Mouse (Mus musculus): Measurements from ENCODE around the gene Nav3. TPM values are rescaled to one million over a fixed set of nuclear protein-coding genes. Genes with fewer than 3 reads are reported as not detected.

Gene Nav3
- total RNA-seq, 2 experiments from 2014 or later, result 1.8 to 2.8 TPM

DNA sequence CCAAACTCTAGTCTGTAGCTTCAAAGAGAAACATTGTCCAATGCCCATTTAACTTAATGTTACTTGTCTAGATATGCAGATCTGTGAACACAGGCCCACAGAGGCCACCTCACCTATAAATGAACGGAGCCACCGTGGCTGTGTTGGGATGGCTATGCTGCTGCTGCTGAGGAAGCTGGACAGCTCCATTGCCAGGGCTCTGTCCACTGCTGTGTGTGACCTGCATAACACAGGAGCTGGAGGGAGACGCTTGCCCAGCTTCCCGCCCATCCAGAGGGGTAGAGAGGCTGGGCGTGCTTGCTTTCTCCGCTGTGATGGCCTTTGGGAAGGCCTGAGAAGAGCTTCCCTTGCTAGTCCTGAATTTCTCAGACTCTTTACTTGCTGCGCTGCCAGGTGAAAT lies 603.6 kb downstream of the Nav3 start:
- no peak for DNase-seq (ENCODE audit: low spot score in 2 of 2)

DNA sequence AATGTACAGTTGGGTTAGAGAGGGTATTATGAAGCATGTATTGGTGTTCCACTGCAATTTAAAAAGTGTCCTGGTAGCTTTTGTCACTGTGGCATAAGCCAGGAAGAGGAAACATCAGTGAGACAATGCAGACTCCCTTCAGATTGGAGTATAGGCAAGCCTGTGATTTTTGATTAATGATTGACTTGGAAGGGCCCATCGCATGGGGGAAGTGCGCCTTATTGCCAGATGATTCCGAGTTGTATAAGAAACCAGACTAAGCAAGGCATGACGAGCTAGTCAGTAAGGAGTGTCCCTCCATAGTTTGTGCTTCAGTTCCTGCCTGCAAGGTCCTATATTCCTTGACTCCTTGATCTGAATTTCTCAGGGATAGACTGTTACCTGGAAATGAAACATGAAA lies 608.4 kb downstream of the Nav3 start:
- DNase-seq (ENCODE audit: low spot score in 2 of 2), result no peak

DNA sequence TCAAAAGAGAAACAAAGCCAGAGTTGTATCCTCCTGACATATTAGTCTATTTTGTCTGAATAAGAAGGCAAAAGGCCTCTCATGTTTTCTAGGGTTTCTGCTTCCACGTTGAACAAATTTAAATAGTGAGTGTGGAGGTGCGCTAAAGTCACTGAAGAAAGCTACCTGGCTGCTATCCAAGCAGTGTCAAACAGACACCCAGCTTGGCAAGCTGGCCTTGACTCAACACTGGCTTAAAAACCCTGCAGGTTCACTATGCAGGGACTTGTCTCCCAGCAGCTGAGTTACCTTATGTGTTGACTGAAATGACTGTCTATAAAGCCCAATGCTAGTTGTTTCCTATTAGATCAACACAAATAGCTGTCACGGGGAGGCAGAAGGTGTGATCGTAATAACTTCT lies 612.3 kb downstream of the Nav3 start:
- no peak for DNase-seq (ENCODE audit: low spot score in 2 of 2)

DNA sequence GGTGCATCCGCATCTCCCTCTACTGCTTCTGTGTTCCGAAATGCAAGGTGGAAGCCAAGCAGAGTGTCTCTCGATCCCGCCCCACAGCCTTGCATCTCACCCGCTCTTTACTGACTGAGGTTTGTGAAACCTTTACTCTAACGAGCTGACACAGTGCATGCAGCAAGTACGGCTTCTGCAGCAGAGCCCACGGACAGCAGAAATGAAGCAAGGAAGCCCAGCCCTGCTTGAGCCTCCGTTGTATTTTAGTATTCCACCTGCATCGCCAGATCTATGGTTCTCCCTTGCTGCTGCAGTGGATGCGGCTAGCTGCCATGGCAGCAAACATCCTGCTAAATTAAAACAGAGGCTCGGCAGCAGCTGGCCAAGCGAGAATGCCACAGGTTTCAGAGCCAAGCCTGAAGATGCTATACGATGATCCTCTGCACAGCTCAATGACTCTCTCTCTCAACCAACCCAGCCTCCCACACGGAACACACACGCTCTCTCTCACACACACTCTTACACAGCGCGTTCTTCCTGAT lies 623.2 kb downstream of the Nav3 start:
- DNase-seq (ENCODE audit: low spot score in 2 of 2), result no peak

DNA sequence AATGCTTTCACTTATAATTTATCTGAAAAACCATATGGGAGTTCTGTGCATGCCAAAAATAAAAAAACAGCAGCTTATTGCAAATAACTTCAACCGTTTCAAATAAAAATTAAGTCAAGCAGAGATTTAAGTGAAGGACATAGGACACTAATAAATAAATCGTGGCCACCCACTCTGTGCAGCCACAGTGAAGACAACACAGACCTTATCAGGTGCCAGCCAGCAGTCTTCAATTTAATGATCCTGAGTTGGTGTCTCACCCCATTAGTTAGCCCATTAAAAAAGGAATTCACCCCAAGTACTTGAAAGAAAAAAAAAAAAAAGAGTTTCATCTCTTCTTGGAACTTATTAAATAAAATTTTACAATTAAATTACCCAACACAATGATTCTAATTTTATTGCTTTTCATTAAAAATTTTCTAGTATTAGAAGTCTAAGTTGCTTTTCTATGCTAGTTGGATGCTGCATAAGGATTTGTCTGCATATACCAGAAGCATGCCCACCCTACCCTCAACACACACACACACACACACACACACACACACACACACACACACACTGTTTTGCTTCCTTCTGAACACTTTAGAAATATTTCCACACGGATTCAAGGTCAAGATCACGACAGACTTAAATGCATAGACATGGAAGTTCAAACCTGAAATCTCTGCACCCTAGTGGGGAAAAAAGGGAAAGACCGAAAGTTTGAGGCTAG lies 649.1 kb downstream of the Nav3 start:
- no peak for DNase-seq (ENCODE audit: low spot score in 2 of 2)

DNA sequence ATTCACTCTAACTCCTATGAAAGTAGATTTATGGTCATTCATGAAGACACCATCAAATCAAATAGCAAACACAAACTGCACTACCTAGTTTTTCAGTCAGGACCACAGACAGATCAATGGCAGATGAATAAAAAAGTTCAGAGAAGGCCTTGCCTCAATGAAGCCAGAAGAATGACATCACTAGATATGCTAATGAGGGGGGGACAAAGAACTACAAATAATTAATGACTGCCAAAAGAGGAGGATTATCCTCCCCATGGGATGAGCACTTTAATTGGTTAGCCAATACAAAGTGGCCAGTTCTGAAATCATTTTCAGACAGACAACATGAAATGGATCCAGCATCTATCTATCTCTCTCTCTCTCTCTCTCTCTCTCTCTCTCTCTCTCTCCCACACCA lies 652.6 kb downstream of the Nav3 start:
- DNase-seq (ENCODE audit: low spot score in 2 of 2), result no peak

DNA sequence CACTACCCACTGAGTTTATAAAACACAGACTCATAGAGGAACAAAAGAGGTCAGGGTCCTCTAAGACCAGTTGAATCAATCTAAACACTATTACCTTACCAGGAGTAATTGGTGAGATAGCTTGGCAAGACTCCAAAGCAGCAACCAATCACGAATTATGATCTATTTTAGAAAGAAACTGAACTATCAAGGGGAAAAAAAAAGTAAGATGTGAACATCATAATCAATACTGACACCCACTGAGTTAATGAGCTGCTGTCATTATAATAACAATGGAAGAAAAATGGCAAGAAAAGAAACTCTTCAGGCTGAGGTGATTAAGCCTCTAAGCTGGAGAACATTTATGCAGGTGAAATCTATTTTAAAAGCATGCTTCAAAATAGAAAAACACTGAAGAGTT lies 653.8 kb downstream of the Nav3 start:
- no peak for DNase-seq (ENCODE audit: low spot score in 2 of 2)

DNA sequence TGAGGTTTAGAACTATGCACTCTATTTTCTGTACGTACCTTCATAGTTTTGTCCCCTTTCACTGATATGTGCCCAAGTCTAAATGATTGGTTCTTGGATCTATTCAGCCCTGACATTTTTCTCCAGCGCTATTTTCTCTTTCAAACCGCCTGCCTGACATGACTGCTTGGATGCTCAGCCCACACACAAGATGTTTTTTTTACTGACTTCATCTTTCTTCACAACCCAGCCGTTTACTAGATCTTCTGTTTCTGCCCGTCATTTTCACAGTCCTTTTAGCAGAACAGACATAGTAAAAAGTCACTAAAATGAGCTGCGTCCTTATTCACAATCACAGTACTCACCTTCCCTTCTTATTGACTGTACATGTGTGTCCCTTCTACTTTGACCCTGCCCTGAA lies 656.8 kb downstream of the Nav3 start:
- DNase-seq (ENCODE audit: low spot score in 2 of 2), result no peak

DNA sequence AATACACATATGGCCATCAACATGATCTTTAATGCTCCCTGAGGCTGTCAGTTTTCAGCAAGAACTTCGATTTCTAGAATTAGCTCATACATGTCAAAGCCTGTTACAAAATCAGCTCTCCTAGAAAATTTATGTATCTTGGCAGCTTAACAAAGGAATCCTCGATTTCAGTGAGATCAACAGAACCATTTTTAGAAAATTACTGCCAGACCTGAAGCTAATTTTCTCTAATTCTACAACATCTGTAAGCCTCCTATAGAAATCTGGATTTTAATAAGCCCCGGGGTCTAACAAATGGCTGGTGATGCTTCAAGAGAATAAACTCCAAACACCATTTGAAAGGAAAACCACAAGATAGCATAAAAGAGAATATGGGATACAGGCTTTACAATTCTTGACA lies 659.0 kb downstream of the Nav3 start:
- no peak for DNase-seq (ENCODE audit: low spot score in 2 of 2)

DNA sequence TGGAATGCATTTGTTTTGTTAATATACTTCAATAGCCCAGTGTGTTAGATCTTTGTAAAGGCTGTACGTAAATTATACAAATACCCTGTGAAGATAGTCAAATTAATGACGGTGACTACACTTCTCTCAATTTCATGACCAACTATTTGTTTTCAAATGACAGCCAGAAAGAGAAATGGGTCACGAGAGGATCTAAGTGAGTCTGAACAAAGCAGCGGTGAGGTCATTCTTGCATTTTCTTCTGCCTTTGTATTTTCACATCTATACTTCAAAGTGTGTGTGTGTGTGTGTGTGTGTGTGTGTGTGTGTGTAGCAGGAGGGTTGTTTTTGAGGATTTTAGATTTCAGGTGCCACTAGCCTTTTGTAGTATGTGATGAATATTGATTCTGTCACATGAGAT lies 662.5 kb downstream of the Nav3 start:
- DNase-seq (ENCODE audit: low spot score in 2 of 2), result no peak

DNA sequence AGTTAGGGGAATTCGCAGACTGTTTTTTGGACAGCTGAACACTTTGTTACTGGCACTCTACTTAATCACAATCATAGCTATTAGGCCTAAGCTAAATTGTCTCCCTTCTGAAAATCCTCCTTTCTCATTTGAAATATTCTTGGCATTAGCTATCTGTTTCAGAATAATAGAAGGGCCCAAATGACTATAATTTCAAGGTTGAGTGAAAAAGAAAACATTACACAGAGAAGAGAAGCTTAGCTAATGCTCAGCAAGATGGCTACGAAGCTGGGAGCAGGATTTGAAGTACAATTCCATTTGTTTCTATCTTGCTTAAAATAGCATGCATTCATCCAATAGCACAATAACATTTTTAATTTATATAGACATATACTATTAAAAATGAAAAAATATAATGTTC lies 667.3 kb downstream of the Nav3 start:
- no peak for DNase-seq (ENCODE audit: low spot score in 2 of 2)

DNA sequence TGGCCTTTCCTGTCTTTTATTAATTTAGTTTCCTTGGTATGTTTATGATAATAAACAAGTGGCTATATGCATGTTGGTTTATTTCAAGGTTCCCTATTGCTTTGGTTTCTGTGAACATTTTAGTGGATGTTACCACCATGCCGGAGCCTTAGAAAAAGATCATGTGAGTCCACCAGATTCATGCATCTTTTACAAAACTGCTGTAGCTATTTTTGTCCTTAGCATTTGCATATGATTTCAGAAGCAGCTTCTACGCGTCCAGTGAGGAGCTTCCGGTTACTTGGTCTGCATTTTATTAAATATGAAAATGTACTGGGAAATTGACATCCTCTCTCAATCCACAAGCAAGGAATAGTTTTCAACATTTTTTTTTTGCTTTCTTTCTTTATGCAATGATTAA lies 676.9 kb downstream of the Nav3 start:
- DNase-seq (ENCODE audit: low spot score in 2 of 2), result no peak

DNA sequence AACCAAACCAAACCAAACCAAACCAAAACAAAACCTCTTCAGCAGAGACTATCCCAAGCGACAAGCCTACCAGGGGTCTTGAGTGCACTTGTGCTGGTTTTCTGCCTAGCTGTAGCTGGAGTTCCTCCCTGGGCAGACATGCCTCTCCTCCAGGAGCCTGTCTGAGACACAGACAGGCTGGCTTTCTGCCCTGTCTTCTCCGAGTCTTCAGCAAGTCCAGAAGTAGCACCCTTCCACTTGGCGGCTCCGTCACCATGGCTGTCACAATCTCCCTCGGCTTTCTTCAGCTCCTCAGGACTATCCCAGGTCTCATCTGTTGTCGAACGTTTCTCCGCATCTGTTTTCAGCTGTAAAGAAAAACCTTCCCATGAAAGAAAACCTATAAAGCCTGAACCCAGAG lies 686.9 kb downstream of the Nav3 start:
- DNase-seq (ENCODE audit: low spot score in 2 of 2), result no peak

DNA sequence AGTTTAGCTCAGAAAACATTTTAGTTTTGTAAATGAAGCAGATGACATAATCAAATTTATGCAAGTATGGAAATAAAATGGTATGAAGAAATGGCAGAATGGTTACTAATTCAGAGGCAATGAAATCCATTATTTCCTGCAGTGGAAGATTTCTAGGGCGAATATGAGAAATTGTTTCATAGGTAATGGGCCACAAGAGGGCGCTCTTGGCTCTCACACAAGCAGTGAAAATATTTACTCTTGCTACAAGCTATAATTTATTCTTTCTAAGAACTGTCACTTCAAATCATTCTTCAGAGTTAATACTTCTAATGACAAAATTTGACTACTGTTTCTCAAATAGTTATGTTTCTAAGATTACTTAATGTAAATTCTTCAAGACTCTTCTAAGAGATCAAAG lies 690.4 kb downstream of the Nav3 start:
- peak; percentile 42 to 63 for DNase-seq (ENCODE audit: low spot score in 2 of 2)

DNA sequence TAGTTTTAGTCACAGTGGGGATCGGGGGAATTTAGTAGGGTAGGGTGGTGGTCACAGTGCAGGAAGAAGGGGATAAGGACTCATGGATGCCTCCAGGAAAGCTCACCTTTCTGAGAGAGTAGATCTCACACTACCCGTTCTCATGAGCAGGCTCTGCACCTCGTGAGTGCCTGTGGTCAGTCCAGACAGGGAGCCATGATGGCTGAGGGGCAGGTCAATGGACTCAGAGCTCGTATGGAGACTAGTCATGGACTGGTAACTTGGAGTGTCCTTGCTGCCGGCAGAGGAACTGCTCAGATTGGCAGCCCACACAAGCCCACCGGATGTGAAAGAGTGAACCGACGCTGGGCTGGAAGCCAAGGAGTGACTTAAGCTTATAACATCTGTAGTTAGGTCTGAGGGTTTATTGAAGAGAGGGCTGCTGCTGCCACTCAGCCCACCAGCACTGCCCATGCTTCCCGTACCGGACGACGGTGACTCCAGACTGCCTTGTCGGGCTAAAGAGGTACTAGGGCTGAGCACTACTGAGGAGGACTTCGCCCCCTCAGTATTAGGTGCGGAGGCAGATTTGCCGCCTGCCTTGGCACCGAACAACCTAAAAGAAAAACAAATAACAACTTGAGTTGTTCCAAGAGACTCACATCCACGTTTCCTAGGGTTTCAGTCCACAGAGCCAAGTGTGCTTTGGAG lies 691.4 kb downstream of the Nav3 start:
- DNase-seq (ENCODE audit: low spot score in 2 of 2), result no peak

DNA sequence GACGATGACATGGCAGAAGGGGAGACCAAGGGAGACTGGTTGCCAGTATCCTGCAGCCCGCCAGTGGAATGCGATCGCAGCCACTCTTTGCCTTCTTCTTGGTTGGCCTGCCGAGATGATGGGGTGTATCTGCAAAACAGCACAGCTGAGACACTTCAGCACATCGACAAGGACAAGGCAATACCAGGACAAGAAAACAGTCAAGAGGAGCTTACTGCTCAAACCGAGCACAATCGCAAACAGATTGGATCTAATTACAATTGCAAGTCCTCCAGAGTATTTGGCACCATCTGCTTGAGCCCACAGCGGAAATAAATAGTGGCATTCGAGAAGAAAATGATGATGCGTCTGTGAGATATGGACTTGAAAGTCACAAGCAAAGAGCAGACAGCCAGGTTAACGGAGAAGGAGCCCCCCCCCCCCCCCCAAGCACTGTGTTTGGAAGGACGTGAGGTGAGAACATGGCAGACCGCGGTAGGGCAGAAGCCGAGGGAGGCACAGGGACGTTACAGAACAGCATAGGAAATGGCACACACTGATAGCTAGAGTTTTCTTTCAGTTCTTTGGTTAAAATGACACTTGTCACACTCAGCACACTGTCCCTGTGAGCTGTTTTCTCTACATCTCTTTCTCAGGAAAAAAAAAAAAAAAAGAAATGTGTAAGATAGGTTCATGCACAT lies 696.9 kb downstream of the Nav3 start:
- no peak for DNase-seq (ENCODE audit: low spot score in 2 of 2)

DNA sequence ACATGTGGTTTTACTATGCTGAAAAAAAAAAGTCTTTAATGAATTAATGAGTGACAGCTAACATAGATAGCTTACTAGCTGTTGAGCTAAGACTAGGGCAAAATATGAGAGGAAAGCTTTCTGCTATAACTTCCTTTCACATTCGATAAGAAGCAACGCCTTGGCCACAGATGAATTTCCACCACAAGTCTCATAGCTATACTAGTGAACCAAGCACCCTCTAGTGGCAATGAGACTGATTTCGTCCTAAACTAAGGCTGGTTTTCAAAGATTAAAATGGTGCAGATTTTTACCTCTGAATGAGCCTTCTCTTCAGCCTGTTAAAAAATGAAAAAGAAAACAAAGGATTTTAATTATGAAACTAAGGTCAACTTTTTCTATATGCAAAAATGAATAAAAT lies 709.1 kb downstream of the Nav3 start:
- no peak for DNase-seq (ENCODE audit: low spot score in 2 of 2)

DNA sequence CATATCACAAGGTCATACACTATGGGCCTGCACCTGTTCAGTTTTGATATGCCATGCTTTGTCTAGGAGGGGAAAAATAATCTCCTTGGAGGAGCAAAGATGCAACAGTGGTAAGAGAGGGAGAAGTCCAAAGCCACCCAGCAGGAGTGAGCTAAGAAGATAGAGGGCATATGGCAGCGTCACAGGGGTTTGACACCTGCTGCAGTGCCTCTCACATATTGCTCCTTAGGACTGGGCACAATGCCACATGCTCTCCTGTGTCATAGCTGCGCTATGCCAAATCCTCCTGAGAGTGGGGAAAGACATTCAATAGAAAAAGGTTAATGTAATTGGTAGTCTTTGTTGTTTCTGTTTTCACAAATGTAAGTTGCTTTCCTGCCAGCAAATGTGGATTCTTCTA lies 714.3 kb downstream of the Nav3 start:
- DNase-seq (ENCODE audit: low spot score in 2 of 2), result no peak

DNA sequence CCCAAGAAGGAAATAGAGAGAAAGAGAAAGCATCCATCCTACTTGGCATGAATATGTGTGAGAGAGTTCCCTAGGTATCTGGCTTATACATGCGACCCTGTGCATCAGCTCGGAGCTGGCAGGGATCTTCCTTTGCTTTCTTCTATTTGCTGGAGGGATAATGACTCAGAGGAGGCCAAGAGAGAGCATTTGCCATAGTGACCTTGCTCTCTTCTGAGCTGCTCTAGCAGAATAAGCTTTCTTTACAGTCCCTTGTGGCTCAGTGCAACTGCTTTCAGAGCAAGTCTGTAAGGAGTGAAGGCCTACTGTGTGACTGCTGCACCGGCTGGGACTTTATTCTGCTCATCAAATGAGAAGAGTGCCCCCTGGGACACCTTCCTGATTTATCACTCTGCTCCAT lies 715.7 kb downstream of the Nav3 start:
- DNase-seq (ENCODE audit: low spot score in 2 of 2), result no peak

DNA sequence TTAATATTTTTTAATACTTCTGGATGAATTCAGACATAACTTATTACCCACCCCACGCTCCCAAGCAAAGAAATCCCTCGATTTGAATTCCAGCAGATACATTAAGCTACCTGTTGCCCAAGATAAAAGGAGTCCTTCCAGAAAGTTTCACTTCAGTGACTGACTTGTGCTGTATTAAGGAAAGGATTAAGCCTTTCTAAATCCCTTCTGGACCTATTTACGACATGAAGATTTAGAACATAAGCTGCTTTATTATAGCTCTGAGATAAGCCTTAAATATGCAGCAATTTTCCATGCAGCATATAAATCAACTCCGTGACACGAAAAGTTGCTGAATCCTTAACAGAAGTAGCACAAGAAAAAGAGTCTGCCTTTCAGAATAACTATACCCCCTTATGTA lies 732.4 kb downstream of the Nav3 start:
- no peak for DNase-seq (ENCODE audit: low spot score in 2 of 2)

DNA sequence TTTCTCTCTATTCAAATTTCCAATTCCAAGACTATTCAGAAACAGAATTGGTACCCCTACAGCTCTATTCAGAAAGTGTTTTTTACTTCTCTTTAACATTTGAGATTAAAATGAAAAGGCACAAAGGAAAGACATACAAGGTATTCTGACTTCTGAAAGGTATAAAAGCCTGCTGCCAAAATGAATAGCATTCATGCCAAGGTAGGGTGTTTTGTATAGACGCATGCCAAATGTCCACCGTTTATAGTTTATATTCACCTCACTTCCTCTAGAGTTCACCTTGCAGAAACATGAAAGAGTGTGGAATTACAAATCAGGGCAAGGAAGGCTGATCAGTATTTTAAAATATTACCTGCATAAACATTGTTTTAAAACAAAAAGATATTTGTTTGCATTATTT lies 737.2 kb downstream of the Nav3 start:
- no peak for DNase-seq (ENCODE audit: low spot score in 2 of 2)

DNA sequence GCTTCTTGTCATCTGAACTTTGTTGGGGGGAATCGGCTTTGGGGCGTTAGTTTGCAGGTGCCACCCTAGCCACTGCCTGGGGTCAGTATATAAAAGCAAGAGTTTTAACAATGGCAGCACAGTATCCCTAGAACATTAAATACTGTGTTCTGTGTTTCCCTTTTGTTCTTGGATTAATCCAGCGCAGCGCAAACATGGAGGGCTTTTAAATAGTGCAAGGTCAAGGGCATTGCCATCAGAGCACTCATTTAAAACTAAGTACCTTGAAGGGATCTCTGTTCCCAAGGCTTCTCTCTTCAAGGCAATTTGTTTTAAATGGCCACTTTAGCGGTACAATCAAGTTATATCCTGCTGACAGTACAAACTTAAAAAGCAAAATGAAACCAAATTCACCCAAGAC lies 737.6 kb downstream of the Nav3 start:
- DNase-seq (ENCODE audit: low spot score in 2 of 2), result no peak
